Mouse (Mus musculus) left cerebral cortex, adult 9 months (tissue): Measurements from ENCODE around the gene Rnf207.

Source experiments
- DNase-seq, 2 experiments: peaks; one replicate each; pipeline ENCODE4 v3.0.0; 2022; ENCODE audit warnings: low spot score in 2 of 2

The Rnf207 gene

GRCm38 (mm10) chr4:152272449-152273049, 46.2 kb downstream of the Rnf207 start:
- DNase-seq = no peak

GRCm38 (mm10) chr4:152272006-152272405, 46.8 kb downstream of the Rnf207 start:
- no peak for DNase-seq

- DNase-seq = no peak
Measured at GRCm38 (mm10) chr4:152271334-152271733, 47.5 kb downstream of the Rnf207 start.

- no peak for DNase-seq
Measured at GRCm38 (mm10) chr4:152270599-152270998, 48.2 kb downstream of the Rnf207 start.

GRCm38 (mm10) chr4:152269967-152270366, 48.8 kb downstream of the Rnf207 start:
- no peak for DNase-seq

GRCm38 (mm10) chr4:152267748-152268369, 50.9 kb downstream of the Rnf207 start:
- no peak for DNase-seq

- peak in 1 of 2 experiments; percentile 73 for DNase-seq
Measured at GRCm38 (mm10) chr4:152266236-152266895, 52.4 kb downstream of the Rnf207 start.

- DNase-seq = no peak
Measured at GRCm38 (mm10) chr4:152265791-152266190, 53.0 kb downstream of the Rnf207 start.

- DNase-seq = no peak
Measured at GRCm38 (mm10) chr4:152264867-152265568, 53.8 kb downstream of the Rnf207 start.

- DNase-seq = no peak
Measured at GRCm38 (mm10) chr4:152264177-152264530, 54.6 kb downstream of the Rnf207 start.

GRCm38 (mm10) chr4:152263512-152264176, 55.1 kb downstream of the Rnf207 start:
- no peak for DNase-seq

GRCm38 (mm10) chr4:152263089-152263488, 55.7 kb downstream of the Rnf207 start:
- no peak for DNase-seq

GRCm38 (mm10) chr4:152262187-152262586, 56.6 kb downstream of the Rnf207 start:
- DNase-seq = no peak

GRCm38 (mm10) chr4:152260451-152260850, 58.3 kb downstream of the Rnf207 start:
- DNase-seq = no peak

GRCm38 (mm10) chr4:152257070-152257469, 61.7 kb downstream of the Rnf207 start:
- peak in 1 of 2 experiments; percentile 83 for DNase-seq
